ENCODE assay signal across 8 mouse cellular contexts in the genomic region with DNA sequence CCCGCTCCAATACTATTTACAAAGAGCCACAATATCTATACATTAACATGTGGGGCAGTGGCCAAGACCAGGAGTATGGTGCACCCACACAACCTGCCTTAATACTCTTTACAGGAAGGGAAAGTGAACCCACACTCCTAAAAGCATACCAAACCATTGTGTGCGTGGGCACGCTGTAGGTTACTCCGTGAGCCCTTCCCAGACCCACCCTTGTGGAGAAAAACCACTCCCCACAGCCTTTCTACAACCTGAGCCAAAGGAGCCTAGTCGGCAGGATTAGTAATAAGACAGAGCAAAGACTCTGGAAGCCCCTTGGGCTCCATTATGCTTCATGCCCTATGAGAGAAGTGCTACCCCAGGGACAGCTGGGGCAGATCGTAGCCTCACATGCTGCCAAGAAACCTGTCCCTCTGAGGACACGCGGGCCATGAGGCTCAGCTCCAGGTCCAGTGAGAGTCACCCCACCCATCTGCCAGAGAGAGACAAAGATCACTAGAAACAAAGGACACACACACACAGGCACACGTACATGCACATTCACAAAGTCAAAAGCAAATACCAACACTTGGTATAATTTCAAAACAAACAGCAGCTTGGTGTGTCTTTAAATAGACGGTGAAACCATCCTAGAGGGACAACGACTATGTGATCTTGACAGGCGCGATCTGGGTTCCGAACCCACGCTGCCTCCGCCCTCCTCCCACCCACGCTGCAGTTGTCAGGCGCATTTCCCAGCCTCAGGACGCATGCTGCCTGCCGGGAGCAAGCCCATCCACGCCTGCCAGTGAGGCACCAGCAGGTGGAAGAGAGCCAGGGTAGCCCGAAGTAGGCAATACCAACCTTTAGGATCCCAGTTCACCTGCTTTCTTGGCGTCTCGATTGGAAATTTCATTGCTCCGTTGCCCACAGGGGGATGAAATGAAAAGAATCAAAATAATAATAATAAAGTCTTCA. TPM values are rescaled to one million over a fixed set of nuclear protein-coding genes. Genes with fewer than 3 reads are reported as not detected.
DNase-seq lines count a peak whose midpoint lies in the region; ATAC-seq and TF ChIP-seq lines count a peak whose summit lies in the region.

No protein-coding gene starts in this region.

- H3K9ac ChIP-seq in liver, adult 2 months (ENCODE audit: low read depth, low read length), result no peak overlapping the region
- H3K9ac ChIP-seq in heart, postnatal 0 days (replicated peaks; ENCODE audit: low read depth, low read length), result no peak overlapping the region

- H3K36me3 ChIP-seq in liver, adult 2 months (ENCODE audit: control insufficient read depth, insufficient read depth, low read length), result no peaks in the 10 kb centered on the region
- H3K36me3 ChIP-seq in heart, postnatal 0 days (replicated peaks; ENCODE audit: control insufficient read depth, insufficient read depth, low read length), result no peaks in the 10 kb centered on the region

- peaks cover 20% of the 10 kb centered on the region for H3K27me3 ChIP-seq in liver, adult 2 months (ENCODE audit: control insufficient read depth, insufficient read depth, low read length)
- peaks cover 63% of the 10 kb centered on the region for H3K27me3 ChIP-seq in heart, postnatal 0 days (ENCODE audit: control insufficient read depth, insufficient read depth, low read length)

- no peaks in the 10 kb centered on the region for H3K79me2 ChIP-seq in liver, adult 2 months (ENCODE audit: control insufficient read depth, insufficient read depth, low read length)

- peak; percentile 70 for DNase-seq in liver, adult 2 months (ENCODE audit: extremely low read depth, low read depth, low spot score)
- no peak for DNase-seq in liver
- peak; percentile 91 to 93 for DNase-seq in cerebellum, postnatal 25 days
- DNase-seq in heart, postnatal 0 days (ENCODE audit: low spot score), result no peak
- DNase-seq in left cerebral cortex, postnatal 36 days (ENCODE audit: low spot score in 2 of 2), result peak; percentile 84 to 86
- peak; percentile 88 for DNase-seq in right cerebral cortex, adult 18-20 months
- no peak for DNase-seq in thymus, adult 18-20 months

- peaks cover 3% of the 10 kb centered on the region; the same call in 1 of the 2 replicates for H3K4me1 ChIP-seq in liver, adult 2 months (ENCODE audit: control insufficient read depth, insufficient read depth, low read length)
- H3K4me1 ChIP-seq in heart, postnatal 0 days (ENCODE audit: control insufficient read depth, insufficient read depth), result peaks cover 3% of the 10 kb centered on the region; the same call in 1 of the 2 replicates

- no peak for TF ChIP-seq CTCF in liver, adult 2 months (IDR thresholded peaks at IDR 0.05; ENCODE audit: low read depth, low read length)
- TF ChIP-seq CTCF in heart, postnatal 0 days (IDR thresholded peaks at IDR 0.05; ENCODE audit: low read depth), result no peak

- ATAC-seq in heart, postnatal 0 days (ENCODE audit: insufficient read depth, low read depth), result no peak
- ATAC-seq in erythroblast, adult 5-6 weeks (replicated peaks; ENCODE audit: low FRiP score, poor library complexity, severe bottlenecking), result no peak

- intact Hi-C loops in left cerebral cortex, postnatal 36 days (cut with DNase I), result loop anchor here (5.0 kb wide), 2 partner anchors 36 to 54 kb away; partner anchors contain the start of gene Spata7

- peak overlapping the region; percentile 98 for H3K4me2 ChIP-seq in heart, postnatal 0 days (ENCODE audit: low read depth, low read length)

- no peak overlapping the region for H3K4me3 ChIP-seq in liver, adult 2 months (ENCODE audit: insufficient read depth, low read depth, low read length)
- peak overlapping the region; percentile 65 for H3K4me3 ChIP-seq in heart, postnatal 0 days (ENCODE audit: low read depth, low read length)

- H3K27ac ChIP-seq in liver, adult 2 months (replicated peaks; ENCODE audit: insufficient read depth, low read depth, low read length), result no peak overlapping the region
- H3K27ac ChIP-seq in heart, postnatal 0 days (ENCODE audit: low read depth), result no peak overlapping the region

- 17% methylated on average over 25 of the region's 25 CpGs for WGBS in liver, adult 2 months
- 22% methylated on average over 25 of the region's 25 CpGs for WGBS in heart, postnatal 0 days

- TF ChIP-seq POLR2A in liver, adult 2 months (IDR thresholded peaks at IDR 0.05; ENCODE audit: extremely low read depth, insufficient read depth, low read length), result no peak

- H3K9me3 ChIP-seq in heart, postnatal 0 days (replicated peaks; ENCODE audit: control insufficient read depth, low read length), result no peaks in the 10 kb centered on the region

- TF ChIP-seq EP300 in heart, postnatal 0 days (IDR thresholded peaks at IDR 0.05; ENCODE audit: low read depth), result no peak

RNA-seq across cellular contexts. Expression of gene Kcnk10, which starts 4.5 kb away (rescaled TPM):
- total RNA-seq in liver, adult 2 months (2014; rRNA removed), result 1.1 and 1.2 TPM in 2 replicates
- 0.49 and 0.65 TPM in 2 replicates for polyA plus RNA-seq in liver, adult 2 months (2012; rRNA removed)
- total RNA-seq in heart, postnatal 0 days (2014; rRNA removed; ENCODE audit: low replicate concordance), result not detected in 2 replicates
- polyA plus RNA-seq in heart, postnatal 0 days (2015; fragmentation: Nextera tagmentation; extraction: Ambion mirVana), result not detected in 2 replicates
- 10 to 100 TPM; 13.0 to 13.7 TPM for total RNA-seq in left cerebral cortex, postnatal 36 days (2021)
- not detected in 2 replicates for total RNA-seq in erythroblast, adult 5-6 weeks (2015; ENCODE audit: low replicate concordance)
- total RNA-seq in erythroblast, adult 5-6 weeks (2017; ENCODE audit: low replicate concordance), result 0.26 TPM in 1 of 2 replicates, not detected in the other

RNA-seq across cellular contexts. Expression of gene Spata7, which starts 54.4 kb away (rescaled TPM):
- total RNA-seq in liver, adult 2 months (2014; rRNA removed), result 3.5 and 4.2 TPM in 2 replicates
- polyA plus RNA-seq in liver, adult 2 months (2012; rRNA removed), result 0.43 and 0.63 TPM in 2 replicates
- 3.3 and 7.2 TPM in 2 replicates for total RNA-seq in heart, postnatal 0 days (2014; rRNA removed; ENCODE audit: low replicate concordance)
- polyA plus RNA-seq in heart, postnatal 0 days (2015; fragmentation: Nextera tagmentation; extraction: Ambion mirVana), result 8.7 and 9.7 TPM in 2 replicates
- total RNA-seq in left cerebral cortex, postnatal 36 days (2021), result 10 to 100 TPM; 29.1 to 40.2 TPM
- not detected in 2 replicates for total RNA-seq in erythroblast, adult 5-6 weeks (2015; ENCODE audit: low replicate concordance)
- 0.98 and 1.1 TPM in 2 replicates for total RNA-seq in erythroblast, adult 5-6 weeks (2017; ENCODE audit: low replicate concordance)

Comparison
In these comparisons a context has a peak if more than half of its experiments do, and no peak if none do; other contexts are left out.
1. DNase-seq: peak in liver, adult 2 months (single experiment), cerebellum, postnatal 25 days (2 of 2), left cerebral cortex, postnatal 36 days (2 of 2) and right cerebral cortex, adult 18-20 months (single experiment); none in liver (single experiment), heart, postnatal 0 days (single experiment) and thymus, adult 18-20 months (0 of 2).